Mouse (Mus musculus): ENCODE measurements at regions not wholly inside any gene's neighbourhood (a gene's known extent, or its start where the extent isn't known, plus 50 kb on each side); places are given as distances from the start of the nearest gene placed in this dataset.

- H3K79me3 ChIP-seq (ENCODE audit: low read depth): no peaks in the 10 kb centered on the region
- no peaks in the 10 kb centered on the region for H3K27me3 ChIP-seq (ENCODE audit: control insufficient read depth, insufficient read depth, insufficient read length)
- no peak overlapping the region for H3K4me3 ChIP-seq (ENCODE audit: insufficient read depth, poor library complexity, severe bottlenecking)
- no peak overlapping the region for H3ac ChIP-seq (ENCODE audit: control insufficient read depth, insufficient read length, low read depth)
- H3K36me3 ChIP-seq (ENCODE audit: control insufficient read depth, insufficient read depth): no peaks in the 10 kb centered on the region
- TF ChIP-seq FOSL1 (IDR thresholded peaks at IDR 0.05; ENCODE audit: insufficient read depth, low read length, poor library complexity, severe bottlenecking): no peak
- TF ChIP-seq MYOG (IDR thresholded peaks at IDR 0.05; ENCODE audit: control insufficient read depth, extremely low read depth, insufficient read length): no peak
- no peaks in the 10 kb centered on the region for H3K79me2 ChIP-seq (ENCODE audit: control insufficient read depth, insufficient read depth)
Observed at GRCm38 (mm10) chr5:119178805-119179204, 491.7 kb upstream of the Tbx3 start.

GRCm38 (mm10) chr5:119183545-119184047 lies 486.9 kb upstream of the Tbx3 start:
- no peak for TF ChIP-seq MYOD1 (IDR thresholded peaks at IDR 0.05; ENCODE audit: control insufficient read depth, insufficient read length, low read depth)
- no peak for TF ChIP-seq CTCF (IDR thresholded peaks at IDR 0.05; ENCODE audit: control insufficient read depth, insufficient read depth, insufficient read length)
- TF ChIP-seq MYOG (IDR thresholded peaks at IDR 0.05; ENCODE audit: control insufficient read depth, extremely low read depth, insufficient read length): no peak
- TF ChIP-seq CEBPB (IDR thresholded peaks at IDR 0.05; ENCODE audit: low read depth): no peak
- no peak for TF ChIP-seq MAX (IDR thresholded peaks at IDR 0.05)
- TF ChIP-seq FOSL1 (IDR thresholded peaks at IDR 0.05; ENCODE audit: insufficient read depth, low read length, poor library complexity, severe bottlenecking): no peak
- TF ChIP-seq USF1 (IDR thresholded peaks at IDR 0.05; ENCODE audit: low read depth): no peak
- H3K4me3 ChIP-seq (ENCODE audit: insufficient read depth, poor library complexity, severe bottlenecking): no peak overlapping the region
- no peaks in the 10 kb centered on the region for H3K27me3 ChIP-seq (ENCODE audit: control insufficient read depth, insufficient read depth, insufficient read length)
- no peak overlapping the region for H3ac ChIP-seq (ENCODE audit: control insufficient read depth, insufficient read length, low read depth)
- no peaks in the 10 kb centered on the region for H3K36me3 ChIP-seq (ENCODE audit: control insufficient read depth, insufficient read depth)
- H3K79me2 ChIP-seq (ENCODE audit: control insufficient read depth, insufficient read depth): no peaks in the 10 kb centered on the region
- H3K79me3 ChIP-seq (ENCODE audit: low read depth): no peaks in the 10 kb centered on the region

DNA sequence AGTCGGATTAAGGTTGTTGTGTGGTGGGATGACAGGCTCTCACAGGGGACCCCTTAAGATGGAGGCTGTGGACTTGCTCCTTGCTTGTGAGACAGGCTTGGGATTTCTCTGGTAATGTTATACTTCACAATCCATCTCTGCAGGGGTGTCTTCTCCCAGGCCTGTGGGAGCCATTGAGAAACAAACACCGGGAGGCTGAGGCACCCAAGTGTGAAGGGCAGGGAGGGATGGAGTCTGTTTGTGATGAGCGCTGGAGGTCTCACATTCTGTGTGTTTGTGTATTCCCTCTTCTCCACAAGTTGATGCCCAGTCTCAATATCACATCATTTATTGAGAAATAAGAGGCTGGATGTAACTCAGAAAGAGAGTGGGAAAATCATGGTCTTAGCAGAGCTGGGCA lies 483.9 kb upstream of the Tbx3 start:
- no peak overlapping the region for H3ac ChIP-seq (ENCODE audit: control insufficient read depth, insufficient read length, low read depth)
- H3K79me2 ChIP-seq (ENCODE audit: control insufficient read depth, insufficient read depth): no peaks in the 10 kb centered on the region
- H3K36me3 ChIP-seq (ENCODE audit: control insufficient read depth, insufficient read depth): no peaks in the 10 kb centered on the region
- H3K4me3 ChIP-seq (ENCODE audit: insufficient read depth, poor library complexity, severe bottlenecking): no peak overlapping the region
- TF ChIP-seq FOSL1 (IDR thresholded peaks at IDR 0.05; ENCODE audit: insufficient read depth, low read length, poor library complexity, severe bottlenecking): no peak
- TF ChIP-seq MYOG (IDR thresholded peaks at IDR 0.05; ENCODE audit: control insufficient read depth, extremely low read depth, insufficient read length): no peak
- TF ChIP-seq CEBPB (IDR thresholded peaks at IDR 0.05; ENCODE audit: low read depth): no peak
- no peak for TF ChIP-seq MYOD1 (IDR thresholded peaks at IDR 0.05; ENCODE audit: control insufficient read depth, insufficient read length, low read depth)
- no peaks in the 10 kb centered on the region for H3K79me3 ChIP-seq (ENCODE audit: low read depth)
- no peaks in the 10 kb centered on the region for H3K27me3 ChIP-seq (ENCODE audit: control insufficient read depth, insufficient read depth, insufficient read length)

- Histone ChIP-seq H3K79me2 (ENCODE audit: control insufficient read depth, insufficient read depth) (no peaks in the 10 kb centered on the region), H3K79me3 (ENCODE audit: low read depth) (no peaks in the 10 kb centered on the region), H3ac (ENCODE audit: control insufficient read depth, insufficient read length, low read depth) (no peak overlapping the region), H3K36me3 (ENCODE audit: control insufficient read depth, insufficient read depth) (no peaks in the 10 kb centered on the region), H3K4me3 (ENCODE audit: insufficient read depth, poor library complexity, severe bottlenecking) (no peak overlapping the region), H3K27me3 (ENCODE audit: control insufficient read depth, insufficient read depth, insufficient read length) (no peaks in the 10 kb centered on the region)
- no peak for TF ChIP-seq FOSL1 (IDR thresholded peaks at IDR 0.05; ENCODE audit: insufficient read depth, low read length, poor library complexity, severe bottlenecking)
- no peak for TF ChIP-seq CEBPB (IDR thresholded peaks at IDR 0.05; ENCODE audit: low read depth)
- TF ChIP-seq MYOG (IDR thresholded peaks at IDR 0.05; ENCODE audit: control insufficient read depth, extremely low read depth, insufficient read length): no peak
- TF ChIP-seq MYOD1 (IDR thresholded peaks at IDR 0.05; ENCODE audit: control insufficient read depth, insufficient read length, low read depth): no peak
- no peak for TF ChIP-seq USF1 (IDR thresholded peaks at IDR 0.05; ENCODE audit: low read depth)
- TF ChIP-seq MAX (IDR thresholded peaks at IDR 0.05): no peak
- no peak for TF ChIP-seq CTCF (IDR thresholded peaks at IDR 0.05; ENCODE audit: control insufficient read depth, insufficient read depth, insufficient read length)
Observed at GRCm38 (mm10) chr5:119188476-119188875, 482.0 kb upstream of the Tbx3 start.

DNA sequence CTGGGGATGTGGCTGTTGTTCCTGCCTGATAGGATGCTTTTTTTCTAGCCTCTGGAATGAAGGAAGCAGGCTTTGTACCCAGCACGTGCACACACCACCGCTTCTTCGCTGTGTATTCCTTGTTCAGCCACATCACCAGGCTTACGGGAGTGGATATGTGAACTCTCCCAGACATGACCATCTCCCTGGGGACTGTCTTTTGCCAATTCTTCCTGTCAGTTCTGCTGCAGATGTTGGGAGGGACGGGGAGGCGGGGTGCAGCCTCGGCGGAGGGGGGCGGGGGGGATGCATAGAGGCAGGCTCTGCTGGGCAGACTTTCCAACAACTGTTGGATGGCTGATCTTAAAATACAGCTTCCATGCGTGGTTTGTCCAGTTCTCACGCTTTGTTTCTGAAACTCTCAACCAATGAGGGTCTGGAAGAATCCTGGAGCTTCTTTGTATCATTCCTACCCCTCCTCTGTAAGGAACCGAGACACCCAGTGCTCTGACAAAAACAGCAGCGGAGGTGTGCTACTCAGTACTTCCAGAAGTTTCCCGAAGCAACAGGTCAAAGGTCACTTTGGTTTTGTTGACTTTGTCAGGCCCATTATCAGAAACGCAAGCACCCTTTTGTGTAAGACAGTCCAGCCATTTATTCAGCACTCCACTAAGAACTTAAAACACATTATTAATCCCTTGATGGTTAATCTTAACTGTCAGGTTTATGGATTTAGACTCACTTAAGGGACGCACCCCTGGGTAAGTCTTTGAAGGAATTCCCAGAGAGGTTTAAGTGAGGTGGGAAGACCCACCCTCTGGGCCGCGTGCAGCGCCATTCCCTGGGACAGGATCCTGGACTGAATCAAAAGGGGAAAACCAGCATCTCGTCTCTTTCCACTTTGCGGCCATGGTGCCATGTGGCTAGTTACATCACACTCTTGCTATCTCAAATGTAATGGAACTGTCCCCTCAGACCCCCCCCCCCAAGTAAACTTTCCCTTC lies 476.5 kb upstream of the Tbx3 start:
- no peaks in the 10 kb centered on the region for H3K79me2 ChIP-seq (ENCODE audit: control insufficient read depth, insufficient read depth)
- H3K27me3 ChIP-seq (ENCODE audit: control insufficient read depth, insufficient read depth, insufficient read length): no peaks in the 10 kb centered on the region
- H3K36me3 ChIP-seq (ENCODE audit: control insufficient read depth, insufficient read depth): no peaks in the 10 kb centered on the region
- no peaks in the 10 kb centered on the region for H3K79me3 ChIP-seq (ENCODE audit: low read depth)
- H3ac ChIP-seq (ENCODE audit: control insufficient read depth, insufficient read length, low read depth): no peak overlapping the region
- no peak overlapping the region for H3K4me3 ChIP-seq (ENCODE audit: insufficient read depth, poor library complexity, severe bottlenecking)
- TF ChIP-seq FOSL1 (IDR thresholded peaks at IDR 0.05; ENCODE audit: insufficient read depth, low read length, poor library complexity, severe bottlenecking) (no peak), MYOD1 (IDR thresholded peaks at IDR 0.05; ENCODE audit: control insufficient read depth, insufficient read length, low read depth) (no peak), CTCF (IDR thresholded peaks at IDR 0.05; ENCODE audit: control insufficient read depth, insufficient read depth, insufficient read length) (no peak), CEBPB (IDR thresholded peaks at IDR 0.05; ENCODE audit: low read depth) (no peak), MAX (IDR thresholded peaks at IDR 0.05) (no peak), USF1 (IDR thresholded peaks at IDR 0.05; ENCODE audit: low read depth) (no peak), MYOG (IDR thresholded peaks at IDR 0.05; ENCODE audit: control insufficient read depth, extremely low read depth, insufficient read length) (no peak)
